Comparison of ENCODE assay signal across 9 mouse cellular contexts in genomic region chr9:54438246-54438645, GRCm38 (mm10).
DNase-seq lines count a peak whose midpoint lies in the region; ATAC-seq and TF ChIP-seq lines count a peak whose summit lies in the region.
"Had no signal": no experiment of that assay in that cellular context is flagged by ENCODE, and none has a peak within 500 bp of the region (broad histone marks: within the 10 kb centered on the region; RNA-seq: fewer than 3 reads in every experiment).

No protein-coding gene starts in this region.

- peak; percentile 46; the same call in 1 of the 2 replicates for TF ChIP-seq CTCF in small intestine, adult 2 months (IDR thresholded peaks at IDR 0.05; ENCODE audit: extremely low read depth, insufficient read length, insufficient replicate concordance, low read depth, low read length)

- no peak overlapping the region for H3K9ac ChIP-seq in liver, embryonic 11.5 days (ENCODE audit: low read depth, low read length)
- H3K9ac ChIP-seq: stomach, embryonic 15.5 days had no signal

- TF ChIP-seq POLR2A in small intestine, adult 2 months (IDR thresholded peaks at IDR 0.05; ENCODE audit: low read depth, low read length): no peak

- no peak overlapping the region for H3K4me3 ChIP-seq in liver, embryonic 11.5 days (ENCODE audit: low read depth, low read length)
- H3K4me3 ChIP-seq in small intestine, adult 2 months (ENCODE audit: low read depth, low read length): no peak overlapping the region
- H3K4me3 ChIP-seq: stomach, embryonic 15.5 days had no signal

- H3K4me2 ChIP-seq in liver, embryonic 11.5 days: no peak overlapping the region
- H3K4me2 ChIP-seq: stomach, embryonic 15.5 days had no signal

- H3K4me1 ChIP-seq in liver, embryonic 11.5 days (replicated peaks; ENCODE audit: control insufficient read depth, insufficient read depth, low read length): no peaks in the 10 kb centered on the region
- H3K4me1 ChIP-seq in small intestine, adult 2 months (ENCODE audit: control insufficient read depth, insufficient read depth, insufficient read length, low read length): no peaks in the 10 kb centered on the region
- H3K4me1 ChIP-seq: stomach, embryonic 15.5 days had no signal

- WGBS in liver, embryonic 11.5 days: 23% methylated on average over 2 of the region's 2 CpGs
- 32% methylated on average over 2 of the region's 2 CpGs for WGBS in small intestine, adult 2 months

- H3K27ac ChIP-seq in liver, embryonic 11.5 days (ENCODE audit: low read depth, low read length): no peak overlapping the region
- H3K27ac ChIP-seq in small intestine, adult 2 months (ENCODE audit: insufficient read depth, low read depth, low read length): no peak overlapping the region
- H3K27ac ChIP-seq: stomach, embryonic 15.5 days had no signal

- no peaks in the 10 kb centered on the region for H3K36me3 ChIP-seq in liver, embryonic 11.5 days (ENCODE audit: control insufficient read depth, insufficient read depth, low read length)
- H3K36me3 ChIP-seq in small intestine, adult 2 months (ENCODE audit: control insufficient read depth, insufficient read depth, low read length): no peaks in the 10 kb centered on the region
- H3K36me3 ChIP-seq: stomach, embryonic 15.5 days had no signal

- no peak for ATAC-seq in liver, embryonic 11.5 days (replicated peaks; ENCODE audit: low FRiP score)

- H3K27me3 ChIP-seq in liver, embryonic 11.5 days (replicated peaks; ENCODE audit: control insufficient read depth, insufficient read depth, low read length): no peaks in the 10 kb centered on the region
- H3K27me3 ChIP-seq in small intestine, adult 2 months (ENCODE audit: control insufficient read depth, insufficient read depth, low read length): no peaks in the 10 kb centered on the region
- H3K27me3 ChIP-seq: stomach, embryonic 15.5 days had no signal

- DNase-seq in liver (peak; percentile 42), NIH3T3 (ENCODE audit: low read depth) (peak; percentile 63)
- no peak for DNase-seq in liver, embryonic 11.5 days (ENCODE audit: low spot score)
- DNase-seq in brain, embryonic 18.5 days (ENCODE audit: low read depth, low spot score): peak; percentile 16
- peak; percentile 26 for DNase-seq in gastrocnemius, postnatal 10 days
- DNase-seq in layer of hippocampus, postnatal 10 days (ENCODE audit: low spot score in 2 of 2): peak; percentile 48 to 66
- no peak for DNase-seq in urinary bladder, adult 2 months (ENCODE audit: low spot score)

- no peaks in the 10 kb centered on the region for H3K9me3 ChIP-seq in liver, embryonic 11.5 days (ENCODE audit: control insufficient read depth, low read length)
- H3K9me3 ChIP-seq: stomach, embryonic 15.5 days had no signal

Comparison
In these comparisons a context has a peak if more than half of its experiments do, and no peak if none do; other contexts are left out.
1. DNase-seq: peak in liver (single experiment), NIH3T3 (single experiment), brain, embryonic 18.5 days (single experiment), gastrocnemius, postnatal 10 days (single experiment) and layer of hippocampus, postnatal 10 days (2 of 2); none in liver, embryonic 11.5 days (single experiment) and urinary bladder, adult 2 months (single experiment).